Mouse (Mus musculus) testis, adult 2 months (tissue): Measurements from ENCODE around the gene Actg2.

Experiments used
- CTCF ChIP-seq: fragments of 200-500 bp; IDR thresholded peaks from 2 replicates; pipeline ENCODE4 v1.5.1; 2012; ENCODE audit warnings: low read depth, mild to moderate bottlenecking, inconsistent platforms, low read length, moderate library complexity; ENCODE audit not compliant: control insufficient read depth, insufficient read depth, insufficient replicate concordance
- POLR2A ChIP-seq: fragments of 200-500 bp; IDR thresholded peaks from 2 replicates; pipeline ENCODE4 v1.6.1; 2012; ENCODE audit warnings: low read depth, mild to moderate bottlenecking, inconsistent platforms, low read length, moderate library complexity; ENCODE audit not compliant: control insufficient read depth

- TF ChIP-seq CTCF (no peak), POLR2A (no peak)
Observed at GRCm38 (mm10) chr6:83496009-83496752, 39.9 kb downstream of the Actg2 start.
